Mouse (Mus musculus): ENCODE data around the gene Ccdc13.

DNA sequence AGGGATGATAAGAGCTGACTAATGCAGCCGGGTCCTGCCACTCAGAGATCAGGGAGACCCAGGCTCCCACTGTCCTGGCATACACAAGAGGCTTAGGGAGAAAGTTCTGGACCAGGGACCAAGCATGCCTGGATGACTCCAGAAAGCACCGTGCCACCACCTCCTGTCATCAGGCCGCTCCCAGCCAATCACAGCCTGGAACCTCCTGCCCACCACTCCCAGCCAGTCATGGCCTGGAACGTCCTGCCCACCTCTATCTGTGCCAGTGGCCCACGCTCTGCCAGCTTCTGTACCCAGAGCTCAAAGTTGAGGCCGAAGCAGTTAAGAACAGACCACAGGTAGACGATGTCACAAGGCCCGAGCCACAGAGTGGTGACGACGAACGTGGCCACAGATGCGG, 54.5 kb downstream of the Ccdc13 start:
- TF ChIP-seq POLR2A (IDR thresholded peaks at IDR 0.05; ENCODE audit: borderline replicate concordance, control insufficient read depth, low read depth, low read length): no peak
- no peak for TF ChIP-seq CTCF (IDR thresholded peaks at IDR 0.05; ENCODE audit: control insufficient read depth, insufficient read depth, low read length)

All from bone marrow, adult 2 months (tissue).